Mouse (Mus musculus): ENCODE measurements at regions not wholly inside any gene's neighbourhood (a gene's known extent, or its start where the extent isn't known, plus 50 kb on each side); places are given as distances from the start of the nearest gene placed in this dataset.
A peak's percentile ranks its signal among the peaks of the same experiment; 100 is the strongest.

- DNase-seq: no peak
Measured at GRCm38 (mm10) chr12:9176198-9176597, 146.4 kb downstream of the Ttc32 start.

GRCm38 (mm10) chr12:9178626-9179025 is 148.8 kb downstream of the Ttc32 start:
- no peak for DNase-seq

GRCm38 (mm10) chr12:9180677-9181076 is 150.9 kb downstream of the Ttc32 start:
- no peak for DNase-seq

GRCm38 (mm10) chr12:9191721-9192120 is 161.9 kb downstream of the Ttc32 start:
- no peak for DNase-seq

GRCm38 (mm10) chr12:9199321-9199720 is 169.5 kb downstream of the Ttc32 start:
- no peak for DNase-seq

- DNase-seq: no peak
Measured at GRCm38 (mm10) chr12:9212211-9212610, 182.4 kb downstream of the Ttc32 start.

- DNase-seq: no peak
Measured at GRCm38 (mm10) chr12:9224971-9225370, 195.2 kb downstream of the Ttc32 start.

- no peak for DNase-seq
Measured at GRCm38 (mm10) chr12:9227901-9228300, 198.1 kb downstream of the Ttc32 start.

GRCm38 (mm10) chr12:9228486-9228885 is 198.7 kb downstream of the Ttc32 start:
- DNase-seq: no peak

- no peak for DNase-seq
Measured at GRCm38 (mm10) chr12:9229981-9230380, 200.2 kb downstream of the Ttc32 start.

GRCm38 (mm10) chr12:9230576-9230975 is 200.8 kb downstream of the Ttc32 start:
- no peak for DNase-seq

GRCm38 (mm10) chr12:9232431-9232830 is 202.6 kb downstream of the Ttc32 start:
- no peak for DNase-seq

GRCm38 (mm10) chr12:9235866-9236265 is 206.1 kb downstream of the Ttc32 start:
- no peak for DNase-seq

GRCm38 (mm10) chr12:9237538-9237937 is 207.7 kb downstream of the Ttc32 start:
- no peak for DNase-seq

GRCm38 (mm10) chr12:9237955-9238354 is 208.2 kb downstream of the Ttc32 start:
- DNase-seq: no peak

- DNase-seq: no peak
Measured at GRCm38 (mm10) chr12:9247506-9247905, 217.7 kb downstream of the Ttc32 start.

- DNase-seq: peak; percentile 26
Measured at GRCm38 (mm10) chr12:9251772-9252171, 222.0 kb downstream of the Ttc32 start.

GRCm38 (mm10) chr12:9253306-9254074 is 223.7 kb downstream of the Ttc32 start:
- DNase-seq: no peak

- no peak for DNase-seq
Measured at GRCm38 (mm10) chr12:9254301-9254860, 224.6 kb downstream of the Ttc32 start.

GRCm38 (mm10) chr12:9255661-9256486 is 226.1 kb downstream of the Ttc32 start:
- no peak for DNase-seq

GRCm38 (mm10) chr12:9256487-9256820 is 226.7 kb downstream of the Ttc32 start:
- no peak for DNase-seq

- no peak for DNase-seq
Measured at GRCm38 (mm10) chr12:9258221-9258620, 228.4 kb downstream of the Ttc32 start.

- no peak for DNase-seq
Measured at GRCm38 (mm10) chr12:9261662-9262061, 231.9 kb downstream of the Ttc32 start.

- no peak for DNase-seq
Measured at GRCm38 (mm10) chr12:9266221-9266620, 236.4 kb downstream of the Ttc32 start.
